Mouse (Mus musculus) hindbrain, embryonic 13.5 days (tissue): ENCODE results near the gene Kcnb1. TPM values are rescaled to one million over a fixed set of nuclear protein-coding genes. Genes with fewer than 3 reads are reported as not detected.

Experiments used
- ATAC-seq: fragments of 200-750 bp; cut with Nextera tagmentation; 2 replicates; pipeline ENCODE4 v1.8.0; 2017; ENCODE audit warnings: moderate TSS enrichment; ENCODE audit not compliant: low FRiP score
- H3K27ac ChIP-seq: fragments of 300-500 bp; sonication (generic); 2 replicates; pipeline ENCODE4 v1.5.1; 2015; ENCODE audit warnings: inconsistent platforms, mild to moderate bottlenecking, moderate library complexity
- H3K27me3 ChIP-seq: fragments of 300-500 bp; sonication (generic); 2 replicates; pipeline ENCODE4 v1.6.1; 2015; ENCODE audit warnings: mild to moderate bottlenecking, inconsistent platforms
- H3K36me3 ChIP-seq: fragments of 300-500 bp; sonication (generic); 2 replicates; pipeline ENCODE4 v1.6.1; 2015; ENCODE audit warnings: mild to moderate bottlenecking, inconsistent platforms
- H3K4me1 ChIP-seq: fragments of 300-500 bp; sonication (generic); replicated peaks from 2 replicates; pipeline ENCODE4 v1.6.1; 2015; ENCODE audit warnings: inconsistent platforms
- H3K4me2 ChIP-seq: fragments of 300-500 bp; sonication (generic); 2 replicates; pipeline ENCODE4 v1.6.1; 2015; ENCODE audit warnings: inconsistent platforms, mild to moderate bottlenecking, moderate library complexity
- H3K4me3 ChIP-seq: fragments of 300-500 bp; sonication (generic); 2 replicates; pipeline ENCODE4 v1.5.1; 2015; ENCODE audit warnings: mild to moderate bottlenecking, inconsistent platforms
- H3K9ac ChIP-seq: fragments of 300-500 bp; sonication (generic); 2 replicates; pipeline ENCODE4 v1.6.1; 2015; ENCODE audit warnings: mild to moderate bottlenecking, inconsistent platforms
- H3K9me3 ChIP-seq: fragments of 300-500 bp; sonication (generic); 2 replicates; pipeline ENCODE4 v1.6.1; 2016; ENCODE audit warnings: inconsistent platforms
- WGBS: fragments of 180-500 bp; shearing (Covaris S2); methylation state at CpG from one replicate; pipeline ENCODE4 v1.1.7; 2015; 5-methylcytosine and 5-hydroxymethylcytosine counted together
- polyA plus RNA-seq: library from polyadenylated mRNA; unstranded; fragments of >200 nt; fragmentation: Nextera tagmentation; extraction: Ambion mirVana; gene quantifications from 2 replicates; pipeline ENCODE4 v1.2.1, GENCODE M21; 2015

Kcnb1 gene
- polyA plus RNA-seq, 1 experiment from 2014 or later: 2.2 TPM

DNA sequence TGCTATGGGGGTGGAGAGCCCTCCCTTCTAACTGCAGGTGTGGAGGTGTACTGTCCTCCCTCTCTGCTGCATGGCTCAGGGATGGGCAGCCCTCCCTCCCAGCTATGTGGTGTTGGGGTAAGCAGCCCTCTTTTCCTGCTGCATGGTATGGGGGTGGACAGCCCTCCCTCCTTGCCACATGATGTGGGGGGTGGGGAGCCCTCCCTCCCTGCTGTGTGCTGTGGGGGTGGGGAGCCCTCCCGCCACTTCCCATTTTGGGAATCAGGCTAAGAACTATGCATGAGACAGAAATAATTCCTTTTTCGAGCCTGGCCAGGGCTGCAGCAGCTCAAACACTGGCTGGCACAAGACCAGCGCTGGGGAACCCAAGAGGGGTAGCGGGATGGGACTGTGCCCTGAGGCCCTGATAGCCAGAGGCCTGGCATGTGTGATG, 34.4 kb downstream of the Kcnb1 start:
- 0 out of 2 replicates have a peak, but pooled peaks have one; percentile 59 for ATAC-seq
- 58% methylated on average over 4 of the region's 4 CpGs for WGBS
- Histone ChIP-seq H3K36me3 (no peaks in the 10 kb centered on the region), H3K9ac (peak overlapping the region; percentile 43), H3K27ac (no peak overlapping the region), H3K4me1 (peaks cover 18% of the 10 kb centered on the region), H3K9me3 (peaks cover 6% of the 10 kb centered on the region; the same call in 1 of the 2 replicates), H3K4me3 (no peak overlapping the region), H3K4me2 (no peak overlapping the region), H3K27me3 (no peaks in the 10 kb centered on the region)

DNA sequence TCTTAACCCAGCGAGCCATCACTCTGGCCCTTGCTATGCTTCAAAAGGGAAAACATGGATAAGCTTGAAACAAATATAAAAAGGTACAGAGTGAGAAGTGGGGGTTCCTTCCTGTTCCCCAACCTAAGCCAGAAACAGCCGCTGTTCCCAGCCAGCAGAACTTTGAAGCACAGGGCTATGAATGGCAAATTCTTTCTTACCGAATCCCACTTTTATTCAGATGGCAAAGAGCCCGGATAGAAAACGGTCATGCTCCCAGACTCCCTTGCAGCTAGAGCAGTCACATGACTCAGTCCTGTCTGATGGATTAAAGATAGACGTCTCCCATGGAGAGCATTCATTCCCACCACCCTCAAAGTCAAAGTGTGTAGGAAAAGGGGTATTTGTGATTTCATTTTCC, 39.1 kb downstream of the Kcnb1 start:
- no peak overlapping the region for H3K27ac ChIP-seq
- no peak overlapping the region for H3K4me2 ChIP-seq
- no peaks in the 10 kb centered on the region for H3K36me3 ChIP-seq
- H3K4me3 ChIP-seq: no peak overlapping the region
- no peaks in the 10 kb centered on the region for H3K27me3 ChIP-seq
- no peak overlapping the region for H3K9ac ChIP-seq
- ATAC-seq: no peak
- H3K9me3 ChIP-seq: peaks cover 6% of the 10 kb centered on the region; the same call in 1 of the 2 replicates
- H3K4me1 ChIP-seq: peaks cover 17% of the 10 kb centered on the region
- 93% methylated on average over 6 of the region's 6 CpGs for WGBS

DNA sequence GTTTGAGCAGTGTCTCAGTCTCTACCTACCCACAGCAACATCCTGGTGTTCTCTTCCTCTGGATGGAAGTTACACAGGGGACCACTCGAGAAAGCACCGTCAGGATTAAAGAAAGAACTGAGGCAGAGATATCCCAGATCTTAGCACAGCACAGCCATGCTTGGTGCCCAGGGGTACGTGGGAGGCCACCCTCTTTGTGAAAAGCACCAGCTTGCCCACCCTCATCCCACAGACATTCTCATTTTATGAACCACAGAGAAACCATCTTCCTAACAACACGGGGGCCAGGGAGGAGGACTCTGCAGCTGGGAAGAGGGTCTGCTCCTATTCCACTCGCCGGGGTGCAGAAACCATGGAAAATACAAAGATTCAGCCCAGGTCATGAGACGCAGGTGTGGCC, 39.8 kb downstream of the Kcnb1 start:
- Histone ChIP-seq H3K36me3 (no peaks in the 10 kb centered on the region), H3K4me1 (peaks cover 16% of the 10 kb centered on the region), H3K9ac (no peak overlapping the region), H3K27ac (no peak overlapping the region), H3K9me3 (peaks cover 6% of the 10 kb centered on the region; the same call in 1 of the 2 replicates), H3K4me2 (no peak overlapping the region), H3K27me3 (no peaks in the 10 kb centered on the region), H3K4me3 (no peak overlapping the region)
- WGBS: 97% methylated on average over 7 of the region's 7 CpGs
- ATAC-seq: no peak

DNA sequence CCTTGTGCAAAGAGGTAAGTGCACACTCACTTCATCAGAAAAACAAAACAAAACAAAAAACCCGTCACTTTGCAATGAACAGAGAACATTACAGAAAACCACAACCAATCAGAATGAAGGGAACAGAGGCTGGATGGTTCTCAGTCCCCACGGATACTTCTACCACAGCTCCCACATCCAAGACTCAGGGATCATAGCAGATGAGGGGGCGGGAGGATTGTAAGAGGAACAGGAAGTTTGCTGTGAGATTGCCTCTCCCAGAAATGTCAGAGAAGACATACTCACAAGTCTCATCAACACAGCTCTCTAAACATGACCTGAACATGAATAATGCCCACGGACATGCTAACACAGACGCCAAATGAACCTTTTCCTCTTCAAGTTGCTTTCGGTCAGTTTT, 40.9 kb downstream of the Kcnb1 start:
- no peak overlapping the region for H3K9ac ChIP-seq
- WGBS: 94% methylated on average over 6 of the region's 6 CpGs
- H3K4me2 ChIP-seq: no peak overlapping the region
- H3K36me3 ChIP-seq: no peaks in the 10 kb centered on the region
- no peak overlapping the region for H3K4me3 ChIP-seq
- 0 out of 2 replicates have a peak, but pooled peaks cover 2% of the 10 kb centered on the region for H3K27me3 ChIP-seq
- H3K27ac ChIP-seq: no peak overlapping the region
- H3K4me1 ChIP-seq: peaks cover 26% of the 10 kb centered on the region
- ATAC-seq: no peak
- peaks cover 6% of the 10 kb centered on the region; the same call in 1 of the 2 replicates for H3K9me3 ChIP-seq

DNA sequence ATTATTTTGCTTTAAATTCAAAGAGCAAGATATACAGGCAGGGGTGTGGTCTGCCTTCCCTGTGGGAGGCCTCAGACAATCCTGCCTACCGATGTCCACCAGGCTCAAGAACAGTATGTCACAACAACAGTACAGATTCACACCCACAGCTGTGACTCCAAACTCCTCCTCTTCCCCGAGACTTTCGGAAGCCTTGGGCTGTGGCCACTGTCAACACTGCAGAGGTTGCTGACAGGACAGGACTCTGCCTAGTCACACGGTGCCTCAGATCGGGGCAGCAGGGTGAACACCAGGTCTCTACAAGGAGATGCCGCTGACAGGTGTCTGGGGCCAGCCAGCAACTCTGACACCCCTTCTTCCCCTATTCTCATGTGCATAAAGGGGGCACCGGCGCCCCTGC, 42.2 kb downstream of the Kcnb1 start:
- Histone ChIP-seq H3K9me3 (peaks cover 6% of the 10 kb centered on the region; the same call in 1 of the 2 replicates), H3K4me1 (peaks cover 32% of the 10 kb centered on the region), H3K27me3 (0 out of 2 replicates have a peak, but pooled peaks cover 5% of the 10 kb centered on the region), H3K27ac (no peak overlapping the region), H3K4me3 (no peak overlapping the region), H3K4me2 (no peak overlapping the region), H3K36me3 (no peaks in the 10 kb centered on the region), H3K9ac (no peak overlapping the region)
- ATAC-seq: no peak
- 80% methylated on average over 8 of the region's 8 CpGs for WGBS

DNA sequence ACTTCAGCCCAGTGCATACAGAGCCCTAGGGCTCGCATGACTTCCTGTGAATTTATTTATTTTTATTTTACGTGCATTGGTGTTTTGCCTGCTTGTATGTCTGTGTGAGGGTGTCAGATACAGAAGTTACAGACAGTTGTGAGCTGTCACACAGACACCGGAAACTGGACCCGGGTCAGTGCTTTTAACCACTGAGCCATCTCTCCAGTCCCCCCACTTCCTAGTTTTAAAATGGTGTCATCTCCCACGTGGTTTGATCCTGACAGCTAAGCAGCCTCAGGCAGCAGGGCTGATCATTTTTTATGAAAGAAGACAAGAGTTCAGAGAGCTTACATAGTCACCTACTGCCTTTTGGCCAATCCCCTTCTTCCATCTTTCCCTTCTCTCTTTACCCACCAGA, 44.1 kb downstream of the Kcnb1 start:
- H3K27ac ChIP-seq: no peak overlapping the region
- no peaks in the 10 kb centered on the region for H3K36me3 ChIP-seq
- H3K4me3 ChIP-seq: no peak overlapping the region
- 70% methylated on average over 5 of the region's 5 CpGs for WGBS
- no peak overlapping the region for H3K4me2 ChIP-seq
- no peak overlapping the region for H3K9ac ChIP-seq
- H3K9me3 ChIP-seq: 0 out of 2 replicates have a peak, but pooled peaks cover under 1% of the 10 kb centered on the region
- ATAC-seq: no peak
- peaks cover 32% of the 10 kb centered on the region for H3K4me1 ChIP-seq
- 0 out of 2 replicates have a peak, but pooled peaks cover 5% of the 10 kb centered on the region for H3K27me3 ChIP-seq

DNA sequence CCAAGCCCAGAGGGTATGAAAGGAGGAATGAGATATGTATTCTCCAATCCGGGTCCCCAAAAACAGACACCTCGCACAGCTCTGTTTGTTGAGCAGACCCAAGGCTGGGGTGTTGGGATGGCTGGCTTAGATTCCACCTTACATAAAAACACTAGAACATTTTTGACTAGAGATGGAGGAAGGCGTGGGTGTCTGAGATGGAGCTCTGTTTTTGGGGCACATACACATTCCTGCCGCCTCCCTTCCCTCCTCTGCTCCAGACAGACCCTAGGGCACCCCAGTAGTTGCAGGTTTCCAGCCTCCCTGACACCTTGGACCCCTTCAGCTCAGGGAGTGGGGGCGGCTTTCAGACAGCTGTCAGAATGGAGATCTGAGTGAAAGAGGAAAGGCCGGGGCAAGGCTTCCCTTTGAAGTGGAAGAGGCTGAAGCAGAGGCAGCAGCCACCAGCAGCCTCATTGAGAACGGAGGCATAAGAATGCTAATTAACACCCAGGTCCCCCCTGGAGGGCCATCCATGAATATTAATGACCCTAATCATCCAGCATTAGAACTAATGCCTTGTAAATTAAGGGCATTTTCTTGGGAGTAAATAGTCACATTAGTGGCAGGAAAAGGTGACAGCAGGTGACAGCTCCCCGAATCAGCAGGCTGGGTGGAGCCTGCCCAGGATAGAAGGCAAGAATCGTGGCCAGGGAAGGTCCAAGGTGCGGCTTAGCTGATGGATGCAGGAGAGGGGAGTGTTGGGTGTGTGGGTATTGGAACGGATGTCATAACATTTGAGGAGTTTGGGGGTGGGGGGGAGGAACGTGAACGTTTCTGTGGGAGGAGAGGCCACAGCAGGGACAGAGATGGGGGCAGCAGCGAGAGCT, 45.3 kb downstream of the Kcnb1 start:
- Histone ChIP-seq H3K9me3 (no peaks in the 10 kb centered on the region), H3K4me1 (peaks cover 32% of the 10 kb centered on the region)
- WGBS: 8% methylated on average over 14 of the region's 14 CpGs

DNA sequence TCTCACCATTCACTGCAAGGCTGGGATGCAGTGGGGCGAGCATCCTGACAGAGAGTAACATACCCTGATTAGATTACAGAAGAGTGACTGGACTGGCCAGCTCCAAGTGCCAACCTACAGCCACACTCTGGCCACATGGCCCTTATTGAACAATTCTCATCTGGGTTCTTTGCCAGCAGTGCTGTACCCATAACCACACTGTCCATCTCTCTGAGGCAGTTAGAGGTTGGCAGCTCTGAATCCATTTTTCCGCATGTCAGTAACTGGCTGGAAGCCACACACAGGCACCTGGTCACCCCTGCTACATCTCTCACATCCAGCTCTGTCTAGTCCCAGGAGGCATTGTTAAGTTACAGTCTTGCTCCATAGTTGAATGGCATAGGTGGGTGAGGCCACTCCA, 46.0 kb downstream of the Kcnb1 start:
- Histone ChIP-seq H3K4me2 (no peak overlapping the region), H3K27me3 (0 out of 2 replicates have a peak, but pooled peaks cover 5% of the 10 kb centered on the region), H3K4me3 (no peak overlapping the region), H3K4me1 (peaks cover 32% of the 10 kb centered on the region), H3K27ac (0 out of 2 replicates have a peak overlapping the region, but pooled peaks have one; percentile 76), H3K9ac (no peak overlapping the region), H3K36me3 (no peaks in the 10 kb centered on the region), H3K9me3 (no peaks in the 10 kb centered on the region)
- ATAC-seq: no peak
- WGBS: 70% methylated on average over 2 of the region's 2 CpGs

More for the DNA sequence above, 45.3 kb downstream of the Kcnb1 start:
- no peak overlapping the region for H3K9ac ChIP-seq
- no peak overlapping the region for H3K4me2 ChIP-seq
- peak; percentile 41; the same call in 1 of the 2 replicates for ATAC-seq
- 0 out of 2 replicates have a peak, but pooled peaks cover 5% of the 10 kb centered on the region for H3K27me3 ChIP-seq
- no peaks in the 10 kb centered on the region for H3K36me3 ChIP-seq
- peak overlapping the region; percentile 76 for H3K27ac ChIP-seq
- no peak overlapping the region for H3K4me3 ChIP-seq

DNA sequence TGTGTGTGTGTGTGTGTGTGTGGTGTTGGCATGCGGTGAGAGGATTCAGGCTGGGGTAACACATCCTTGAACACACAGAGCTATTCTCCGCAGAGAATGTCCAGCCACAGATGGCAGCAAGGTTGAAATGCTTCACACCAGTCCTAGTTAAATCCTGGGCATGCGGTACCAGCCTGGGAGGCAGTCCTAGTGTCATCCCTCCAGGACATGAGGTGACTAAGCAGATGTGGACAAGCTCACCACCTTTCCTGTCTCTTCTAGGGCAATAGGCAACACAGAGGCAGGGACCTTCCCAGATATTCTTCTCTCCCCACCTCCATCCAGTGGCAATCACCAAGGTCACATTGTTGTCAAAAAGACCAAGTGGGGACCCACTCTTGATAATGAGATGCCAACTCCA, 47.7 kb downstream of the Kcnb1 start:
- WGBS: 96% methylated on average over 3 of the region's 3 CpGs
- Histone ChIP-seq H3K9me3 (no peaks in the 10 kb centered on the region), H3K4me3 (no peak overlapping the region), H3K27ac (no peak overlapping the region), H3K4me1 (peaks cover 34% of the 10 kb centered on the region), H3K9ac (no peak overlapping the region), H3K36me3 (no peaks in the 10 kb centered on the region), H3K27me3 (0 out of 2 replicates have a peak, but pooled peaks cover 5% of the 10 kb centered on the region), H3K4me2 (no peak overlapping the region)
- no peak for ATAC-seq

DNA sequence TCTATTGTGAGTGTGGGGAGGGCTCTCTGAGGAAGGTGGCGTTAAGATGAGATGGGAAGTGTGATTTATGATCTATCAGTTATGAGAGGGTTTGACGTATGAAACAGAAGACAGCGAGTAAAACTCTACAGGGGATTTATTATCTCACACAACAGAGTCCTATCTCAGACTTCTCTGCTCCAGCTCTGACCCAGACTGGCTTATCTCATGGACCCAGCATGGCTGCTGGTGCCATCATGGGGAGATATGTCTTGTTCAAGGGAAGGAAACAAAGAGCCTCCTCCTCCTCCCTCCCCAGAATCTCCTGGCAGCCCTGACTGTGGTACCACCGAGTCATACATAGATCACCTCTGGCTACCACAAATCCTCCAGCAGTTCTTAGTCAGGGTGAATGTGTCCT, 48.1 kb downstream of the Kcnb1 start:
- Histone ChIP-seq H3K9me3 (no peaks in the 10 kb centered on the region), H3K4me1 (peaks cover 39% of the 10 kb centered on the region), H3K36me3 (no peaks in the 10 kb centered on the region), H3K4me2 (no peak overlapping the region), H3K9ac (no peak overlapping the region), H3K27me3 (0 out of 2 replicates have a peak, but pooled peaks cover 5% of the 10 kb centered on the region), H3K4me3 (no peak overlapping the region), H3K27ac (no peak overlapping the region)
- no peak for ATAC-seq
- 79% methylated on average over 4 of the region's 4 CpGs for WGBS

DNA sequence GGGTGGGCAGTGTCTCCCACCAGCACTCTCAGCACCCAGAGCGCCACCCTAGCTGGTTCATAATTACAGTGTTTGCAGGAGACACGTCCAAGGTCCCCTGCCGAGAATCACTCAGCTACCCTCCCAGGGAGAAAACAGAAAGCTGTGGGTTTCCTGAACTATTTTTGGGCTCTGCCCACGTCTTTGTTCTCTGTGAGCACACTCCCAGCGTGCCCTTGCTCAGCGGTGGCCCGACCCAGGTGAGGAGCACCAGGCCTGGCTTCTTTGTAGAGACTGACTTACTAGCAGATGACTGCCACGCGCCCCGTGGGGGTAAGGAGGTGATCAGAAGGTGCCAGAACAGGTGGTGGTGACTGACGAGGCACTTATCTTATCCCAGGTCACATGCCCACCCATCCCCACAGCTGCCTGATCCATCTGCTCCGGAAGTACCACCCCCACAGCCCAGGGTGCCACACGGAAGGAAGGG, 50.1 kb downstream of the Kcnb1 start:
- Histone ChIP-seq H3K9me3 (no peaks in the 10 kb centered on the region), H3K36me3 (no peaks in the 10 kb centered on the region), H3K27ac (no peak overlapping the region), H3K4me3 (no peak overlapping the region), H3K4me2 (no peak overlapping the region), H3K4me1 (peaks cover 33% of the 10 kb centered on the region), H3K9ac (no peak overlapping the region), H3K27me3 (0 out of 2 replicates have a peak, but pooled peaks cover 7% of the 10 kb centered on the region)
- WGBS: 68% methylated on average over 13 of the region's 13 CpGs
- no peak for ATAC-seq

DNA sequence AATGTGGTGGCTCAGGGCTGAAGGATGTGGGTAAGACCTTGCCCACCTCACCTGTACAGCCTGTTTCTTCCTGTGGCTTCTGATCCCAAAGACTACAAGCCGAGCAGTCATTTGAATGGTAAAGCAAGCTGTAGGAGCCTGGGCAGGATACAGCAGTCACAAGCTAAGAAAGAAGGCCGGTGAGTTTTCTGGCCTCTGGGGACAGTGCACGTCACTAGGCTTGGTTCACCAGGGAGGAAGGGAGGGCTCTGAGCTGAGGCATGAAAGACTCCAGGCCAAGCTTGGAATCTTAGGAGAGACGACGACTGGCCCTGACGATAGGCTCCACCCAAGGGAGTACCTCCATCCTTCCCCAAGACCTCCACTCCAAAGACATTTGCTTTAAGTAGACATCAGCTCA, 51.3 kb downstream of the Kcnb1 start:
- Histone ChIP-seq H3K9me3 (no peaks in the 10 kb centered on the region), H3K36me3 (no peaks in the 10 kb centered on the region), H3K4me3 (no peak overlapping the region), H3K4me1 (peaks cover 20% of the 10 kb centered on the region), H3K9ac (no peak overlapping the region), H3K4me2 (no peak overlapping the region), H3K27me3 (0 out of 2 replicates have a peak, but pooled peaks cover 2% of the 10 kb centered on the region), H3K27ac (no peak overlapping the region)
- no peak for ATAC-seq
- WGBS: 71% methylated on average over 6 of the region's 6 CpGs
